Mouse (Mus musculus) lung, postnatal 4 days (tissue): Measurements from ENCODE around the gene Camk2g.

ENCODE experiments used
- DNase-seq, 2 experiments: peaks; one replicate each; pipeline ENCODE4 v3.0.0; 2021

Gene Camk2g

GRCm38 (mm10) chr14:20806116-20806840 is 12.4 kb upstream of the Camk2g start:
- DNase-seq: peak in 1 of 2 experiments; percentile 56

GRCm38 (mm10) chr14:20804964-20805672 is 11.2 kb upstream of the Camk2g start:
- DNase-seq: peak; percentile 90 to 93

- DNase-seq: no peak
Measured at GRCm38 (mm10) chr14:20804481-20804880, 10.6 kb upstream of the Camk2g start.

DNA sequence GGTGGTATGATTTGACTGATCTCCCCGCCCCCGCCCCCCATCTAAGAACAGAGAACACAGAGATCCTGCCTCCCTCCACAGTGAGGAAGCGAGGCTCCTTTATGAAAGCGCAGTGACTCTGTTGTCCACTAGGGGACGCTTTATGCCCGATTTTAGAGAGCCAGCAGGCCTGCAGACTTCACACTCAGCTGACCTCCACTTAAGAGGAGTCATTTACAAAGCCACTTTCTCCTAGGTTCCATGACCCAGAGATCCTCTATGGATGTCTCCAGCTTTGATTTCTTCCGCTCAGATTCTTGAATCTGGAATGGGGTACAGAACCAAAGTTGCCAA is 9.7 kb upstream of the Camk2g start:
- DNase-seq: peak; percentile 75 to 87

DNA sequence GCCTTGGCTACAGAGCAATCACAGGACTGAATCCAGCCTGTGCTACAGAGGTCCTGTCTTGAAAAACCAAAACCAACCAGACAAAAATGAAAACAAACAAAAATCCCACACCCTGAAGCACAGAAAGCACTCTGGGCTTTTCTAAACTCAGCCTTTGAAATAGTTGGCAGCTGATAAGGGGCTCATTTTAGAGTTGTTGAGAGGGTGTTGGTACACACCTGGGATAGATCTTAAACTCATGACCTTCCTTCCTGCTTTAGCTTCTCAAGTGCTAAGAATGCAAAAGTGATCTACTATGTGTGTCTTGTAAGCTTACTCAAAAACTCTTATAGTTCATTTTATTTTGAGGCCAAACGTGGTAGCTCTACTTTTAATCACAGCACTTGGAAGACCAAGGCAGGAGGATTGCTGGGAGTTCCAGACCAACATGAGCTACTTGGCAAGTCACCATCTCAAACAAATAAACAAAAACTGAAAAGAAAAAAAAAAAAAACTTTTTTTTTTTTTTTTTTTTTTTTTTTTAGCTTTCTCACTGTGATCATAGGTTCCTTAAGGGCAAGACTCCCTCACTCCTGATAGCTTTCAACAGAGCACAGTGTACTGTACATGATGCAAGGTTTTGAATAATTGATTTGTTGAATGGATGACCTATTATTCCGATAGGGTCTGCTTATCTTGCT is 9.2 kb upstream of the Camk2g start:
- DNase-seq: no peak

DNA sequence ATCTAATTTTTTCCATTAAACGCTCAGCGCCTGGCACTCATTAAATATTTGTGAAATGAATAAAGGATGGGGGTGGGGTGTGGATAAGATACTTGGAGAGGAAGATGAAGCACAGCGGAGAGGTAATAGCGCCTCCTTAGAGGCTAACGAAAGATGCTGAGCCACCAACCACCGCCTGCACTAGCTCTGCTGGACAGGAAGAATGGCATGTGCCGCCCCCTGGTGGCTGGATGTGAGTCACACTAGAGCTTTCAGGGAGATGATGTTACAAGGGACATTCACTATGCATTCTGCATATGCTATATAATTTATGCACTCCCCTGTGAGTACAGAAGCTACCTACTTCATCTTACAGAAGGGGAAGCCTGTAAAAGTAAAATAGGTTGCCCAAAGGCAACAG is 4.9 kb upstream of the Camk2g start:
- peak; percentile 87 to 93 for DNase-seq

DNA sequence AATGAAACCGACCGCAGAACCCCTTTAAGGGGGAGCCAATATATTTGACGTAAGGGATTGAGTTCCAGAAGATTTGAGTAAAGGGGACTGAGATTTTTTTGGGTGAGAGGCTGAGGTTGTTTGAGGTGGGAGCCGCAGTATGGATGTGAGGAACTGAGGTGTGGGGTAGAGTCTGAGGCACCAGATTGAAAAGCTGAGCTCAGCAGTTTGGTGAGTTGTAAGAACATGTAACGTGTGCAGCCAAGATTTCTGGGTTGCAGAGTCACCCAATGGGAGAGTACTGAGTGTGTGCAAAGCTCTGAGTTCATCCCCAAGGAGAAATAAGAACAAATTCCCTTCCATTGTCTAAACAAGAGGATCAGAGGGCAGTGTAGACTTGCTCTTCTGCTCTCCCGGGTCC is 4.4 kb upstream of the Camk2g start:
- DNase-seq: no peak

DNA sequence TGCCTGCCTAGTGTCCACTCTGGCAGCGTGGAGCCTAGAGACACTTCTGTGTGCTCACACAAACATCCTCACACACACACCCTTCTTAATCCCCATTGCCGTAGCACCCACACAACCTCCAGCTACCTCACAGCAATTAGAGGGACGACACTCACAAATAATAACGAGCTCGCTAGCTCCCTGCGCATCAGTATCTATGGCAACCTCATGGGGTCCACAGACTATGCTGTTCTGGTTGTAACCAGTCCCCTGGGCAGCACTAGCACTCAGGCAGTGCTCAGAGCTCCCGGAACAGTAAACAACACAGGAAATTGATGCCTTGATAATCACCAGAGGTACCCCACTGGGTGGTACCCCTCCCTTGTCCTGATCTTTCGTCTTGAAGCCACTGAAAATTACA is 2.8 kb upstream of the Camk2g start:
- DNase-seq: no peak

DNA sequence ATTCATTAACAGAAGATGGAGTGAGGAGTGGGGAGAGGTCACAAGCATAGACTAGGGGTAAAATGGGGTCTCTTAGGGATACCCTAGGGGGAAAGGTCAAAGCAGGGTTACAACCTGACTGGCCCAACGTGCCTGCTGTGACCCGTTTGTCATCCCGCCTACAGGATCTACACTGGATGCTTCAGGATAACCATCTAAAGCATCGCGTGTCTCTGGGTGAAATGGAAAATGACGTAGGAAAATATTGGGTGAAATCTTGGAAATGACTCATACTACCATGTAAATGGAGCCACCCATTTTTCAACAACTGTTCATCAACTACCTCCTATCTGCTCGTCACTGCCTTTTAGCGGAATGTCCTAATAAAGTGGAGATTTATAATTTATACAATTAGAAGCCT is 2.3 kb upstream of the Camk2g start:
- no peak for DNase-seq

- DNase-seq: no peak
Measured at GRCm38 (mm10) chr14:20795423-20796152, 1.7 kb upstream of the Camk2g start.

- no peak for DNase-seq
Measured at GRCm38 (mm10) chr14:20794589-20794988, 701 bp upstream of the Camk2g start.

- peak; percentile 52 to 67 for DNase-seq
Measured at GRCm38 (mm10) chr14:20792922-20793757, 748 bp downstream of the Camk2g start.

- no peak for DNase-seq
Measured at GRCm38 (mm10) chr14:20792243-20792921, 1.5 kb downstream of the Camk2g start.

- peak; percentile 29 to 32 for DNase-seq
Measured at GRCm38 (mm10) chr14:20791511-20792242, 2.2 kb downstream of the Camk2g start.

GRCm38 (mm10) chr14:20790996-20791395 is 2.9 kb downstream of the Camk2g start:
- DNase-seq: no peak

DNA sequence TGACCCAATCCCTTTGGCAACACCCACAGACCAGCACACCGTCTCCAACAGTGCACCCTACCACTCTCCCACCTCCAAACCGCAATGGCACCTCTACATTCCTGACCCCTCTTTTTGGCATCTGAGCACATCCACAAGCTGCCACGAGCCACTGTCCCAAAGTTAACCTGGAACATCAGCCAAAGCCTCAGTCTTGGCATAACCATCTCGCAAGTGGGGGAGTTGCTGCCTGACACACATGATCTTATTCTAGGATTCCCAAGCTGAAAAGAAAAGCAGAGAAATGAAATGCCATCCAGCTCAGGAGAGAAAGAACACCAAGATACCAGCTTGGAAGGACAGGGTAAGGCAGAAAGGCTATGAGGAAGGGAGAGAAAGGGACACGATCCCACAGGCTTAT is 3.4 kb downstream of the Camk2g start:
- no peak for DNase-seq

GRCm38 (mm10) chr14:20789593-20789992 is 4.3 kb downstream of the Camk2g start:
- no peak for DNase-seq

DNA sequence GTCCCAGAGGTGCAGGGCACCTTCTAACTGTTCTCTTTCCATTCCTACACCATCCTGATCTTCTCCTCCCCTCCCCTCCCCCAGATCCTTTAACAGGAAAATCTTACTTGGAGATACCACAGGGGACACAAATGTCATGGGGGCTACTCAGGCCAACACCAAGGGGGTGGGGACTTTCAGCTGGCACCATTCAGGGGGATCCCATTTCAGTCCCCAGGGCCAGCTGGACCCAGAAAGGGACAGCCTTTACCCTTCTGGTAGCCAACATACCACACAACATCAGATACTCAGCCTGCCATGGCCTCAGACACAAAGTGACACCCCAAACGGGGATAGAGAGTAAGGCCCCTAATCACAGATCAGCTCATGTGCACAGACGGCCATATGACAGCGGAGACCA is 5.7 kb downstream of the Camk2g start:
- no peak for DNase-seq

DNA sequence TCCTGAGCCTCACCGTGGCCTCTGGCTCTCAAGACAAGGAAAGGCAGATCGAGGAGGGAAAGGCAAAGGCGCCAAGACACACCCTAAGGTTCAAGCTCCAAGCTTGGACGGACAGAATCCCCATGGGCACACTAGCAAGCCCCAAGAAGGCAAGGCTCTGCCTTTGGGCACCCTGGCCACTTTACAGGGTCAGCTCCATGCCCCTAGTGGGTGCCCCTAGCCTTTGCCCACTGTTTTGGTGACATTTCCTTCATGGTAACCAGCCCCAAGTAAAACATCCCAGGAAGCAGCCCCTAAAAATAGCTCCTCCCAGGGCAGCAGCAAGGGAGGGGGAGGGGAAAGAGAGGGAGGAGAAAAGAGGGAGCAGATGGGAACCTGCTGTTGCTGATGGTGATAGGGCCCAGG is 7.3 kb downstream of the Camk2g start:
- DNase-seq: no peak

DNA sequence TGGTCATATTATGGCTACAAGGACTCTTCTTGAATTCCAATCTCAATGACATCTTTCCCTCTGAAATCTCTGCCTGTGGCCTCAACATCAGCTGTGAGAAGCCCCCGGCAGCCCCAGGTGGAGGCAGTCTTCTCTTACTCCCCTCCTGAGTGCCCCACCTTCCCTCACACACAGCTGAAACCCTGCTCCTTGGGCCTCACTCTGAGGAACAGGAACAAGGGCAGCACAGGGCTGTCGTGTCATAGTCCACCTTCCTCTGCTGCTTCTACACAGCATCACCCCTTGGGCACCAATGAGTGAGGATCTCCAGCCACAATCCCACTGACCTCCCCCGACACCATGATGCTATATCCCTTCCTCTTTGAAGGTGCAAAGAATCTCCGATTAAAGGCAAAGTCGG is 7.9 kb downstream of the Camk2g start:
- DNase-seq: no peak

- peak; percentile 60 to 63 for DNase-seq
Measured at GRCm38 (mm10) chr14:20785231-20785630, 8.7 kb downstream of the Camk2g start.
